Mouse (Mus musculus) megakaryocyte, embryonic 14.5 days (primary cell): ENCODE data around the gene Isyna1.

ENCODE experiments used
- FLI1 ChIP-seq: IDR thresholded peaks from 2 replicates; pipeline ENCODE4 v1.6.1; 2012; ENCODE audit warnings: low read length, inconsistent platforms, mixed read lengths
- GATA1 ChIP-seq: IDR thresholded peaks from 3 replicates; pipeline ENCODE4 v1.6.1; 2012; ENCODE audit warnings: mixed read lengths, low read length, inconsistent platforms, borderline replicate concordance

DNA sequence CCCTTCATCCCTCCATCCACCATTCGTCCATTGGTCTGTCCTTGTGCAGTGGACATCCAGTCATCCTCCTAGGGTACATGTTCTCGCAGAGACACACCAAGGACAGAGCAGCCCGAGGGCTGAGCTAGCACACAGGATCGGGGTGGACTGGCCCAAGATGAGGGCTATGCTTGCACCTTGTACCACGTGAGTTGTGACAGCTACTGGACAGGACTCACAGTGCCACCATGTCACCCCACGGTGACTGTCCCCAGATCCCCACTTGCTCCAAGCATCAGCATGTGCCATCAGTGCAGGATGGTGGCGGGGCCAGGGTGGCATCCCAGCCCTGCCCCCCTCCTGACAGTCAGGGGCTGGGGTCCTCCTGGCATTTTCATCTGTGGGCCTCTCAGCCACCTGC is 10.4 kb downstream of the Isyna1 start:
- TF ChIP-seq GATA1: no peak
- no peak for TF ChIP-seq FLI1
